Mouse (Mus musculus): ENCODE results near the gene Actn3. TPM values are rescaled to one million over a fixed set of nuclear protein-coding genes. Genes with fewer than 3 reads are reported as not detected.

Gene Actn3
- 1,000 to 10,000 TPM; 8,494 to 8,724 TPM for total RNA-seq (2021)
- long read RNA-seq, experiment 1, transcript Actn3-202 (6 exons, 982 nt): minor isoform, 68 of 4,802 reads
- long read RNA-seq, experiment 1, transcript Actn3-201 (21 exons, 2,887 nt): major isoform, 3,232 of 4,802 reads
- long read RNA-seq, experiment 1, partial matches to known transcripts: 897 of 4,802 reads
- long read RNA-seq, experiment 1, other reads (novel, unspliced or antisense): 605 of 4,802 reads
- long read RNA-seq, experiment 2, transcript Actn3-201 (21 exons, 2,887 nt): major isoform, 3,955 of 5,593 reads
- long read RNA-seq, experiment 2, transcript Actn3-202 (6 exons, 982 nt): minor isoform, 58 of 5,593 reads
- long read RNA-seq, experiment 2, partial matches to known transcripts: 1,287 of 5,593 reads
- long read RNA-seq, experiment 2, other reads (novel, unspliced or antisense): 293 of 5,593 reads

GRCm38 (mm10) chr19:4877785-4878184, at the start of gene Actn3:
Actn3 (minus strand) TSS chr19:4877909.
- intact Hi-C loops (cut with DNase I): no loop called here

GRCm38 (mm10) chr19:4925121-4925860, 47.6 kb upstream of the Actn3 start:
- intact Hi-C loops (cut with DNase I): no loop called here
- DNase-seq: no peak

More at GRCm38 (mm10) chr19:4877785-4878184, at the start of gene Actn3:
- DNase-seq: peak; percentile 61 to 66

- no peak for DNase-seq
- intact Hi-C loops (cut with DNase I): no loop called here
Measured at GRCm38 (mm10) chr19:4919652-4920051, 41.9 kb upstream of the Actn3 start.

GRCm38 (mm10) chr19:4916827-4917226, 39.1 kb upstream of the Actn3 start:
- no peak for DNase-seq
- intact Hi-C loops (cut with DNase I): no loop called here

GRCm38 (mm10) chr19:4915924-4916603, 38.4 kb upstream of the Actn3 start:
- intact Hi-C loops (cut with DNase I): no loop called here
- no peak for DNase-seq

GRCm38 (mm10) chr19:4909376-4909775, 31.7 kb upstream of the Actn3 start:
- intact Hi-C loops (cut with DNase I): no loop called here
- no peak for DNase-seq

GRCm38 (mm10) chr19:4908107-4908506, 30.4 kb upstream of the Actn3 start:
- intact Hi-C loops (cut with DNase I): no loop called here
- DNase-seq: no peak

GRCm38 (mm10) chr19:4905979-4906794, 28.5 kb upstream of the Actn3 start, which contains the start of gene Bbs1:
Bbs1 (minus strand) TSS chr19:4906628.
- intact Hi-C loops (cut with DNase I): no loop called here
- peak; percentile 73 to 74 for DNase-seq

- intact Hi-C loops (cut with DNase I): no loop called here
- DNase-seq: no peak
Measured at GRCm38 (mm10) chr19:4899888-4900287, 22.2 kb upstream of the Actn3 start.

GRCm38 (mm10) chr19:4898972-4899371, 21.3 kb upstream of the Actn3 start:
- intact Hi-C loops (cut with DNase I): no loop called here
- no peak for DNase-seq

- intact Hi-C loops (cut with DNase I): no loop called here
Measured at GRCm38 (mm10) chr19:4896780-4897520, 19.2 kb upstream of the Actn3 start.

GRCm38 (mm10) chr19:4891798-4892197, 14.1 kb upstream of the Actn3 start:
- intact Hi-C loops (cut with DNase I): no loop called here
- no peak for DNase-seq

More at GRCm38 (mm10) chr19:4896780-4897520, 19.2 kb upstream of the Actn3 start:
- no peak for DNase-seq

GRCm38 (mm10) chr19:4889791-4890190, 12.1 kb upstream of the Actn3 start:
- DNase-seq: no peak
- intact Hi-C loops (cut with DNase I): no loop called here

- DNase-seq: no peak
Measured at GRCm38 (mm10) chr19:4883961-4884360, 6.3 kb upstream of the Actn3 start.

GRCm38 (mm10) chr19:4879324-4879703, 1.6 kb upstream of the Actn3 start:
- no peak for DNase-seq
- intact Hi-C loops (cut with DNase I): no loop called here

More at GRCm38 (mm10) chr19:4883961-4884360, 6.3 kb upstream of the Actn3 start:
- intact Hi-C loops (cut with DNase I): no loop called here

GRCm38 (mm10) chr19:4878405-4879323, 955 bp upstream of the Actn3 start, which contains the start of gene Zdhhc24:
Zdhhc24 (plus strand) TSS chr19:4878668.
- intact Hi-C loops (cut with DNase I): no loop called here
- peak; percentile 93 to 96 for DNase-seq

GRCm38 (mm10) chr19:4876755-4877154, 954 bp downstream of the Actn3 start:
- intact Hi-C loops (cut with DNase I): no loop called here
- no peak for DNase-seq

GRCm38 (mm10) chr19:4876241-4876640, 1.5 kb downstream of the Actn3 start:
- intact Hi-C loops (cut with DNase I): no loop called here
- DNase-seq: no peak
